Mouse (Mus musculus) heart, embryonic 11.5 days (tissue): ENCODE data around the gene Etfa. TPM values are rescaled to one million over a fixed set of nuclear protein-coding genes. Genes with fewer than 3 reads are reported as not detected.

Experiments
- ATAC-seq: fragments of 200-750 bp; cut with Nextera tagmentation; replicated peaks from 2 replicates; pipeline ENCODE4 v1.8.0; 2017; ENCODE audit warnings: moderate library complexity; ENCODE audit not compliant: insufficient number of reproducible peaks, low FRiP score, low TSS enrichment
- H3K27ac ChIP-seq: fragments of 300-500 bp; sonication (generic); 2 replicates; pipeline ENCODE4 v1.5.1; 2014; ENCODE audit warnings: mild to moderate bottlenecking, low read depth, low read length
- H3K27me3 ChIP-seq: fragments of 300-500 bp; sonication (generic); 2 replicates; pipeline ENCODE4 v1.6.1; 2014; ENCODE audit warnings: mild to moderate bottlenecking, low read length, mixed read lengths; ENCODE audit not compliant: control insufficient read depth, insufficient read depth
- H3K36me3 ChIP-seq: fragments of 300-500 bp; sonication (generic); 2 replicates; pipeline ENCODE4 v1.6.1; 2014; ENCODE audit warnings: mild to moderate bottlenecking, low read length, moderate library complexity, mixed read lengths; ENCODE audit not compliant: control insufficient read depth, insufficient read depth
- H3K4me1 ChIP-seq: fragments of 300-500 bp; sonication (generic); 2 replicates; pipeline ENCODE4 v1.6.1; 2014; ENCODE audit warnings: low read length; ENCODE audit not compliant: control insufficient read depth, insufficient read depth
- H3K4me2 ChIP-seq: fragments of 300-500 bp; sonication (generic); 2 replicates; pipeline ENCODE4 v1.6.1; 2014; ENCODE audit warnings: mild to moderate bottlenecking, moderate library complexity
- H3K4me3 ChIP-seq: fragments of 300-500 bp; sonication (generic); 2 replicates; pipeline ENCODE4 v1.5.1; 2014; ENCODE audit warnings: low read depth, low read length
- H3K9ac ChIP-seq: fragments of 300-500 bp; sonication (generic); 2 replicates; pipeline ENCODE4 v1.6.1; 2014; ENCODE audit warnings: mild to moderate bottlenecking, low read depth, low read length, moderate library complexity
- H3K9me3 ChIP-seq: fragments of 300-500 bp; sonication (generic); replicated peaks from 2 replicates; pipeline ENCODE4 v1.6.1; 2016; ENCODE audit warnings: low read length; ENCODE audit not compliant: control insufficient read depth
- WGBS: fragments of 180-500 bp; shearing (Covaris S2); extraction: QIAGEN DNeasy Blood & Tissue Kit; methylation state at CpG from one replicate; pipeline ENCODE4 v1.1.7; 2014; ENCODE audit not compliant: insufficient replicate concordance; 5-methylcytosine and 5-hydroxymethylcytosine counted together
- polyA plus RNA-seq: library from polyadenylated mRNA; unstranded; fragments of >200 nt; fragmentation: Nextera tagmentation; extraction: Ambion mirVana; gene quantifications from 2 replicates; pipeline ENCODE4 v1.2.1, GENCODE M21; 2014

The Etfa gene
- polyA plus RNA-seq, 1 experiment from 2014 or later: 283 TPM

DNA sequence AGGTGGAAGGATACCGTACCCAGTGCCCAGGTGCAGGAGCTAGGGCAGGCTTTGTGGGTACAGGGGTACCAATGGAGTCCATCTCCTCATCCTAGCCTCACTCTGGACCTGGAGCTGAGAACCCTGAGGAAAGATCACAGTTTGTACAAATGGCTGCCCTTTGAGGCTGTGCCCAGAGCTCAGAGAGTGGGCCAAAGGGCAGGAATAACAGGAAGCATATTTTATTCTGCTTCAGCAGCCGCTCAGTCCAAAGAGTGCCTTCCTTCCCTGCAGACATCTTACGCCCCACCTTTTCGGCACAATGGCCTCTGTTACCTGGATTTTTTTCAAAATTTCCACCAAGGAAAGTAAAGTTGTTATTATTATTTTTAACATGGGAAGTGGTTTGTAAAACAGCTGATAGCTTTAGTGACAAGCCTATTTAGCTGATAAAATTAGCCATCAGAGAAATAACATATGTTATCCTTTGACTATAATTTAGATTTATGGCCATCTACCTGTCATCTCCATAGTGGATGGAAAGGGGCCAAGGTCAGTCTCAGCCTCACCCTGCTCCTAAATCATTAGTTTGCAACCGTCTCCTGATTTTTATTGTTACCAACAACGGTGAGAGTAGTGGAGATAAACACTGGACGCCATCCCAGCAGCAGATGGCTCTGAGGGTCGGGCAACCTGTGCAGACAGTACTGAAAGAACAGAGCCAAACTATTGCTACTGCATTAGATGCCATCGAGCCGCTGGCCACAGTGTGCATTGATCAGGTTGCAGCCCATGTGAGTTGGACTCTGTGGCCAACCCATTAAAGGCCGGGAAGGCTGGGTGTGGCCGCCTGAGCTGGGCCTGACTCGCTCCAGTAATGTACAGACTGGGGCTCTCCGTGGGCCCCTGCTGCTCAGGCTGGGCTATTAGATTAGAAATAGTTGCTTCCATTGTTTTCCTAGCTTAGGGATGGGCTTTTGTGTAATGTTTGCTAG, 88.3 kb downstream of the Etfa start:
- ATAC-seq: no peak
- Histone ChIP-seq H3K4me3 (no peak overlapping the region), H3K9me3 (0 out of 2 replicates have a peak, but pooled peaks cover 6% of the 10 kb centered on the region), H3K9ac (no peak overlapping the region), H3K4me1 (no peaks in the 10 kb centered on the region), H3K36me3 (no peaks in the 10 kb centered on the region), H3K27ac (no peak overlapping the region), H3K27me3 (peaks cover 11% of the 10 kb centered on the region; the same call in 1 of the 2 replicates), H3K4me2 (no peak overlapping the region)
- 79% methylated on average over 14 of the region's 14 CpGs for WGBS

DNA sequence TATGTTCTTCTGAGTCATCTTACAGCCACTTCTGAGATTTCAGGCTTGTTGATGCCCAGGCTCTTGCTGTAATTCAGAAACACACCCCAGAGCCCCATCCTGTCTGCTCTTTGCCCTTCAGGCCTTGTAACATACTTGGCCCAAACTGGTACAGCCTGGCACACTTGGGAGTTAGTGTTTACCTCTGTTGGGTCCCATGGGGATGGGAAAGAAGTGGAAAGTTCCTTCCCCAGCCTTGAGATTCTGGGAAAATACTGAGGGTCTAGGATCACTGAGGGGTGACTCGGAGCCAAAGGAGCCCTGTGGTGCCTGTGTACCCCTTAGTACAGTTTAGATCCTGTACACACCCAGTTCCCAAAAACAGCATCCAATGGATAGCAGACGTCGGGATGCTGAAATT, 90.3 kb downstream of the Etfa start:
- Histone ChIP-seq H3K36me3 (no peaks in the 10 kb centered on the region), H3K4me1 (no peaks in the 10 kb centered on the region), H3K9me3 (0 out of 2 replicates have a peak, but pooled peaks cover 6% of the 10 kb centered on the region), H3K4me3 (no peak overlapping the region), H3K27ac (no peak overlapping the region), H3K4me2 (no peak overlapping the region), H3K27me3 (peaks cover 24% of the 10 kb centered on the region), H3K9ac (no peak overlapping the region)
- no peak for ATAC-seq
- whole genome bisulfite sequencing: 80% methylated on average over 3 of the region's 3 CpGs

DNA sequence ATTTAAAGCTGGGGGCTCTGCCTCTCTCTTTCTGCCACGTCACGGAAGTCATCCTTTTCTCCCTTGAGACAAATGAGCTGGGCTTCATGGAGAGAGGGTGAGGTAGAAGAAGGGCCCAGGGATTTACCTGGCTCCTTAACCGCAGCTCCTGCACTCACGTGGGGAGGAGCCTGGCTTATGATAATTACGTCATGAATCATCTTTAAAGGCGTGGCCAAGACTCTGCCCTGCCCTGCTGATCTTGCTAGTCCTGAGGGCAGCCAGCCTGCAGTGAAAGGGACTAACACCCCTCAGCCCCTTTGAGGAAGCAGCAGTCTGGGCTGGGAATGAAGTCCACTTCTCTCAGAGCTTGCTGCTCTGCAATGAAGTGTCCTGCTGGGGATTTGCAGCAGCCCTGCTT, 100.9 kb downstream of the Etfa start:
- H3K27me3 ChIP-seq: peaks cover 43% of the 10 kb centered on the region
- no peak for ATAC-seq
- no peak overlapping the region for H3K4me3 ChIP-seq
- H3K4me1 ChIP-seq: no peaks in the 10 kb centered on the region
- H3K9me3 ChIP-seq: no peaks in the 10 kb centered on the region
- H3K27ac ChIP-seq: no peak overlapping the region
- 36% methylated on average over 6 of the region's 6 CpGs for WGBS
- H3K36me3 ChIP-seq: no peaks in the 10 kb centered on the region
- H3K9ac ChIP-seq: no peak overlapping the region
- no peak overlapping the region for H3K4me2 ChIP-seq

DNA sequence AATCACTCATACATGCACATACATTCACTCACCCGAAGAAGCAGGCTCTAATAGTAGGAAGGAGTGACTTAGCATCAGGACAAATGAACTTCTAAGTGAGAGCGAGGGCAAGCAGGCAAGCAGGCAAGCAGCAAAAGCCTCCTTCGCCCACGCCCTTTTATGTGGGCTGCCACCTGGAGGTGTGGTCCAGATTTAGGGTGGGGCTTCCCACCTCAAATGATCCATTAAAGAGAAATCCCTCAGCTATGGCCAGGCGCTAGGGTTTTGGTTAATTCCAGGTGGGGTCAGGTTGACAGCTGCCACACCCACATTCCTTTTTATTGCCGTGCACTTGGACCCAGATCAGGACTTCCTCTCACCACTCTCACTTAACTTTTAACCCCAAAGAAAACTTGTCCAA, 101.6 kb downstream of the Etfa start:
- no peaks in the 10 kb centered on the region for H3K36me3 ChIP-seq

GRCm38 (mm10) chr9:55409833-55410232, 102.2 kb downstream of the Etfa start:
- 37% methylated on average over 3 of the region's 3 CpGs for WGBS
- Histone ChIP-seq H3K4me1 (no peaks in the 10 kb centered on the region), H3K9ac (no peak overlapping the region), H3K9me3 (no peaks in the 10 kb centered on the region), H3K36me3 (no peaks in the 10 kb centered on the region), H3K4me3 (no peak overlapping the region), H3K27ac (no peak overlapping the region), H3K4me2 (no peak overlapping the region), H3K27me3 (peaks cover 38% of the 10 kb centered on the region)
- ATAC-seq: no peak

More for the DNA sequence above, 101.6 kb downstream of the Etfa start:
- no peak overlapping the region for H3K4me2 ChIP-seq
- no peaks in the 10 kb centered on the region for H3K4me1 ChIP-seq
- ATAC-seq: no peak
- H3K9ac ChIP-seq: no peak overlapping the region
- 52% methylated on average over 6 of the region's 6 CpGs for WGBS
- no peak overlapping the region for H3K27ac ChIP-seq
- H3K9me3 ChIP-seq: no peaks in the 10 kb centered on the region
- no peak overlapping the region for H3K4me3 ChIP-seq
- H3K27me3 ChIP-seq: peaks cover 40% of the 10 kb centered on the region

GRCm38 (mm10) chr9:55408851-55409250, 103.2 kb downstream of the Etfa start:
- H3K27me3 ChIP-seq: peaks cover 31% of the 10 kb centered on the region
- H3K4me2 ChIP-seq: no peak overlapping the region
- H3K4me1 ChIP-seq: no peaks in the 10 kb centered on the region
- ATAC-seq: no peak
- no peaks in the 10 kb centered on the region for H3K36me3 ChIP-seq
- no peak overlapping the region for H3K9ac ChIP-seq
- H3K9me3 ChIP-seq: no peaks in the 10 kb centered on the region
- 25% methylated on average over 4 of the region's 4 CpGs for WGBS
- no peak overlapping the region for H3K27ac ChIP-seq
- no peak overlapping the region for H3K4me3 ChIP-seq

GRCm38 (mm10) chr9:55406773-55407172, 105.3 kb downstream of the Etfa start:
- Histone ChIP-seq H3K9ac (no peak overlapping the region), H3K4me3 (no peak overlapping the region), H3K36me3 (no peaks in the 10 kb centered on the region), H3K27ac (no peak overlapping the region), H3K4me2 (no peak overlapping the region), H3K9me3 (no peaks in the 10 kb centered on the region), H3K27me3 (peaks cover 12% of the 10 kb centered on the region), H3K4me1 (no peaks in the 10 kb centered on the region)
- 70% methylated on average over 2 of the region's 2 CpGs for WGBS
- no peak for ATAC-seq

GRCm38 (mm10) chr9:55404976-55405702, 106.9 kb downstream of the Etfa start:
- WGBS: 57% methylated on average over 6 of the region's 6 CpGs
- no peaks in the 10 kb centered on the region for H3K36me3 ChIP-seq
- H3K9ac ChIP-seq: no peak overlapping the region
- H3K9me3 ChIP-seq: no peaks in the 10 kb centered on the region
- 0 out of 2 replicates have a peak, but pooled peaks cover 2% of the 10 kb centered on the region for H3K27me3 ChIP-seq
- no peak for ATAC-seq
- H3K4me3 ChIP-seq: no peak overlapping the region
- H3K4me1 ChIP-seq: no peaks in the 10 kb centered on the region
- H3K27ac ChIP-seq: no peak overlapping the region
- H3K4me2 ChIP-seq: no peak overlapping the region
